Mouse (Mus musculus) myocyte (in vitro differentiated cells): Measurements from ENCODE around the gene Kif1a. TPM values are rescaled to one million over a fixed set of nuclear protein-coding genes. Genes with fewer than 3 reads are reported as not detected.

Experiments
- H3K27me3 ChIP-seq: one replicate; pipeline ENCODE4 v1.6.1; 2011; ENCODE audit not compliant: control insufficient read depth, insufficient read depth, insufficient read length
- H3K36me3 ChIP-seq: one replicate; pipeline ENCODE4 v1.6.1; 2011; ENCODE audit not compliant: control insufficient read depth, insufficient read depth
- H3K4me2 ChIP-seq: one replicate; pipeline ENCODE4 v1.6.1; 2011; ENCODE audit warnings: low read depth, control low read depth
- H3K4me3 ChIP-seq: one replicate; pipeline ENCODE4 v1.5.1; 2011; ENCODE audit warnings: mild to moderate bottlenecking, control low read depth, moderate library complexity
- H3K79me2 ChIP-seq: one replicate; pipeline ENCODE4 v1.6.1; 2011; ENCODE audit not compliant: control insufficient read depth, insufficient read depth
- H3ac ChIP-seq: one replicate; pipeline ENCODE4 v1.6.1; 2011; ENCODE audit not compliant: control insufficient read depth, insufficient read length
- CEBPB ChIP-seq: IDR thresholded peaks from 2 replicates; pipeline ENCODE4 v1.6.1; 2011; ENCODE audit warnings: mild to moderate bottlenecking, moderate library complexity; ENCODE audit not compliant: poor library complexity, insufficient read depth, severe bottlenecking
- E2F4 ChIP-seq: IDR thresholded peaks from one replicate; pipeline ENCODE4 v1.6.1; 2011; ENCODE audit warnings: mild to moderate bottlenecking, control low read depth, moderate library complexity; ENCODE audit not compliant: insufficient read depth
- MAX ChIP-seq: IDR thresholded peaks from one replicate; pipeline ENCODE4 v1.6.1; 2011; ENCODE audit warnings: low read depth, mild to moderate bottlenecking, control low read depth
- MYOD1 ChIP-seq, 3 experiments: IDR thresholded peaks; one replicate each; pipeline ENCODE4 v1.6.1; 2011; ENCODE audit warnings: control low read depth in 2 of 3, low read depth in 2 of 3, mild to moderate bottlenecking in 2 of 3, moderate library complexity in 1 of 3; ENCODE audit not compliant: insufficient read length in 2 of 3, control insufficient read depth in 1 of 3
- MYOG ChIP-seq, 3 experiments: IDR thresholded peaks; one replicate each; pipeline ENCODE4 v1.6.1; 2011; ENCODE audit warnings: control low read depth in 2 of 3, low read depth in 2 of 3, mild to moderate bottlenecking in 2 of 3; ENCODE audit not compliant: insufficient read length in 2 of 3, control insufficient read depth in 1 of 3, insufficient read depth in 1 of 3
- POLR2A ChIP-seq: IDR thresholded peaks from one replicate; pipeline ENCODE4 v1.6.1; 2011; ENCODE audit warnings: low read depth, mild to moderate bottlenecking, control low read depth, moderate library complexity; ENCODE audit not compliant: insufficient read length
- POLR2AphosphoS2 ChIP-seq: IDR thresholded peaks from one replicate; pipeline ENCODE4 v1.6.1; 2011; ENCODE audit warnings: low read depth, control low read depth; ENCODE audit not compliant: insufficient read length
- REST ChIP-seq: IDR thresholded peaks from one replicate; pipeline ENCODE4 v1.6.1; 2011; ENCODE audit warnings: mild to moderate bottlenecking, control low read depth, moderate library complexity; ENCODE audit not compliant: insufficient read depth, insufficient read length
- SRF ChIP-seq: IDR thresholded peaks from one replicate; pipeline ENCODE4 v1.6.1; 2011; ENCODE audit warnings: low read depth; ENCODE audit not compliant: control insufficient read depth, insufficient read length
- TCF12 ChIP-seq: IDR thresholded peaks from one replicate; pipeline ENCODE4 v1.6.1; 2011; ENCODE audit warnings: mild to moderate bottlenecking, control low read depth; ENCODE audit not compliant: poor library complexity, insufficient read depth, severe bottlenecking
- TCF3 ChIP-seq: IDR thresholded peaks from one replicate; pipeline ENCODE4 v1.6.1; 2011; ENCODE audit warnings: low read depth, control low read depth; ENCODE audit not compliant: insufficient read length
- USF1 ChIP-seq: IDR thresholded peaks from one replicate; pipeline ENCODE4 v1.6.1; 2011; ENCODE audit warnings: low read depth, mild to moderate bottlenecking, control low read depth, moderate library complexity
- polyA plus RNA-seq: library from polyadenylated mRNA; unstranded; fragments of >200 nt; fragmentation: generic; extraction: Trizol; gene quantifications from one replicate; pipeline ENCODE4 v1.2.1, GENCODE M21; 2012; ENCODE audit warnings: missing spikeins

The Kif1a gene
- polyA plus RNA-seq, 1 experiment, result 0.95 TPM

GRCm38 (mm10) chr1:93138534-93138933, 36.8 kb upstream of the Kif1a start:
- H3K79me2 ChIP-seq, result no peaks in the 10 kb centered on the region
- no peak overlapping the region for H3ac ChIP-seq
- H3K36me3 ChIP-seq, result no peaks in the 10 kb centered on the region
- no peak overlapping the region for H3K4me3 ChIP-seq
- H3K4me2 ChIP-seq, result no peak overlapping the region
- TF ChIP-seq MYOG (IDR thresholded peaks at IDR 0.05; ENCODE audit: control insufficient read depth in 1 of 3, insufficient read depth in 1 of 3, insufficient read length in 2 of 3, low read depth in 2 of 3) (no peak), MAX (no peak), TCF3 (no peak), POLR2A (no peak), TCF12 (no peak), SRF (no peak), CEBPB (no peak), REST (no peak)
- H3K27me3 ChIP-seq, result no peaks in the 10 kb centered on the region

DNA sequence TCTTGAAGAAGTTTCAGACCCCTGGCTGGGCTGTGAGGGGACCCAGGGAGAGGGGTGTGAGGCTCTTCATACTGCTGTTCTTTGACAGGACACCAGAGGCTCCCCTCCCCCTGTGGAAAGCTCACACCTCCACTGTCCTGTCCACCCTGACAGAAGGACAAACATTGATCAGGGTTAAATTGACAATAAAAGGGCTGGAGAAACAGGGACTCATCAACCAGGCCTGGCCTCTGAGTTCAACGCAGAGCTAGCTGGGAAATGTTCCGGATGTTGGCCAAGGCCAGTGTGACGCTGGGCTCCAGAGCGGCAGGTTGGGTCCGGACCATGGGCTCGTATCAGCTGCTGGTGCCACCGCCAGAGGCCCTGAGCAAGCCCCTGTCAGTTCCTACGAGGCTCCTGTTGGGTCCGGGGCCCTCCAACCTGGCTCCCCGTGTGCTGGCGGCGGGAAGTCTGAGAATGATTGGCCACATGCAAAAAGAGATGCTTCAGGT, 33.3 kb upstream of the Kif1a start, which contains the start of gene Agxt:
Agxt (plus strand) TSS at position 205 of the 491 bp plus-strand sequence.
- H3K79me2 ChIP-seq, result no peaks in the 10 kb centered on the region
- TF ChIP-seq MAX (no peak), USF1 (no peak), TCF3 (no peak)
- H3K36me3 ChIP-seq, result no peaks in the 10 kb centered on the region
- no peaks in the 10 kb centered on the region for H3K27me3 ChIP-seq
- H3K4me3 ChIP-seq, result no peak within 1 kb of the TSS
- no peak within 1 kb of the TSS for H3ac ChIP-seq
- H3K4me2 ChIP-seq, result no peak within 1 kb of the TSS

- H3K27me3 ChIP-seq, result no peaks in the 10 kb centered on the region
Observed at GRCm38 (mm10) chr1:93132676-93133075, 30.9 kb upstream of the Kif1a start.

GRCm38 (mm10) chr1:93130242-93130983, 28.7 kb upstream of the Kif1a start:
- no peak overlapping the region for H3K4me3 ChIP-seq
- no peaks in the 10 kb centered on the region for H3K36me3 ChIP-seq
- H3K4me2 ChIP-seq, result no peak overlapping the region
- H3K79me2 ChIP-seq, result no peaks in the 10 kb centered on the region
- H3K27me3 ChIP-seq, result no peaks in the 10 kb centered on the region
- H3ac ChIP-seq, result no peak overlapping the region
- no peak for TF ChIP-seq MYOD1 (IDR thresholded peaks at IDR 0.05; ENCODE audit: control insufficient read depth in 1 of 3, insufficient read length in 2 of 3, low read depth in 2 of 3)
- no peak for TF ChIP-seq REST
- TF ChIP-seq TCF12, result no peak
- TF ChIP-seq MYOG (IDR thresholded peaks at IDR 0.05; ENCODE audit: control insufficient read depth in 1 of 3, insufficient read depth in 1 of 3, insufficient read length in 2 of 3, low read depth in 2 of 3), result no peak
- TF ChIP-seq CEBPB, result no peak
- TF ChIP-seq POLR2A, result no peak
- TF ChIP-seq TCF3, result no peak
- no peak for TF ChIP-seq USF1
- no peak for TF ChIP-seq SRF
- TF ChIP-seq E2F4, result no peak
- TF ChIP-seq POLR2AphosphoS2, result no peak
- TF ChIP-seq MAX, result no peak

More at GRCm38 (mm10) chr1:93132676-93133075, 30.9 kb upstream of the Kif1a start:
- no peaks in the 10 kb centered on the region for H3K36me3 ChIP-seq
- no peaks in the 10 kb centered on the region for H3K79me2 ChIP-seq
- TF ChIP-seq MAX, result no peak
- no peak for TF ChIP-seq TCF12
- no peak for TF ChIP-seq TCF3
- TF ChIP-seq E2F4, result no peak
- TF ChIP-seq MYOG (IDR thresholded peaks at IDR 0.05; ENCODE audit: control insufficient read depth in 1 of 3, insufficient read depth in 1 of 3, insufficient read length in 2 of 3, low read depth in 2 of 3), result no peak
- TF ChIP-seq REST, result no peak
- no peak for TF ChIP-seq MYOD1 (IDR thresholded peaks at IDR 0.05; ENCODE audit: control insufficient read depth in 1 of 3, insufficient read length in 2 of 3, low read depth in 2 of 3)
- H3ac ChIP-seq, result no peak overlapping the region
- H3K4me3 ChIP-seq, result no peak overlapping the region
- no peak overlapping the region for H3K4me2 ChIP-seq

GRCm38 (mm10) chr1:93128710-93129349, 27.1 kb upstream of the Kif1a start:
- no peaks in the 10 kb centered on the region for H3K36me3 ChIP-seq
- no peaks in the 10 kb centered on the region for H3K79me2 ChIP-seq
- TF ChIP-seq USF1 (no peak), SRF (no peak), MYOG (IDR thresholded peaks at IDR 0.05; ENCODE audit: control insufficient read depth in 1 of 3, insufficient read depth in 1 of 3, insufficient read length in 2 of 3, low read depth in 2 of 3) (no peak), MYOD1 (IDR thresholded peaks at IDR 0.05; ENCODE audit: control insufficient read depth in 1 of 3, insufficient read length in 2 of 3, low read depth in 2 of 3) (no peak), TCF12 (no peak), E2F4 (no peak), CEBPB (no peak), MAX (no peak), REST (no peak), POLR2AphosphoS2 (no peak)
- H3K27me3 ChIP-seq, result peaks cover 5% of the 10 kb centered on the region
- no peak overlapping the region for H3K4me3 ChIP-seq
- no peak overlapping the region for H3K4me2 ChIP-seq
- no peak overlapping the region for H3ac ChIP-seq
